Mouse (Mus musculus): Measurements from ENCODE around the gene Inka1. TPM values are rescaled to one million over a fixed set of nuclear protein-coding genes. Genes with fewer than 3 reads are reported as not detected.
A peak's percentile ranks its signal among the peaks of the same experiment; 100 is the strongest.

The Inka1 gene
- total RNA-seq, 2 experiments from 2014 or later = 10.3 to 10.6 TPM

- peak; percentile 30 to 44 for DNase-seq
Observed at GRCm38 (mm10) chr9:107983421-107983890, 2.2 kb downstream of the Inka1 start.

- DNase-seq = peak; percentile 64 to 68
Observed at GRCm38 (mm10) chr9:107982681-107983346, 2.9 kb downstream of the Inka1 start, which contains the start of gene Gm20661. TSS of gene Gm20661 (plus strand) at chr9:107983058.

DNA sequence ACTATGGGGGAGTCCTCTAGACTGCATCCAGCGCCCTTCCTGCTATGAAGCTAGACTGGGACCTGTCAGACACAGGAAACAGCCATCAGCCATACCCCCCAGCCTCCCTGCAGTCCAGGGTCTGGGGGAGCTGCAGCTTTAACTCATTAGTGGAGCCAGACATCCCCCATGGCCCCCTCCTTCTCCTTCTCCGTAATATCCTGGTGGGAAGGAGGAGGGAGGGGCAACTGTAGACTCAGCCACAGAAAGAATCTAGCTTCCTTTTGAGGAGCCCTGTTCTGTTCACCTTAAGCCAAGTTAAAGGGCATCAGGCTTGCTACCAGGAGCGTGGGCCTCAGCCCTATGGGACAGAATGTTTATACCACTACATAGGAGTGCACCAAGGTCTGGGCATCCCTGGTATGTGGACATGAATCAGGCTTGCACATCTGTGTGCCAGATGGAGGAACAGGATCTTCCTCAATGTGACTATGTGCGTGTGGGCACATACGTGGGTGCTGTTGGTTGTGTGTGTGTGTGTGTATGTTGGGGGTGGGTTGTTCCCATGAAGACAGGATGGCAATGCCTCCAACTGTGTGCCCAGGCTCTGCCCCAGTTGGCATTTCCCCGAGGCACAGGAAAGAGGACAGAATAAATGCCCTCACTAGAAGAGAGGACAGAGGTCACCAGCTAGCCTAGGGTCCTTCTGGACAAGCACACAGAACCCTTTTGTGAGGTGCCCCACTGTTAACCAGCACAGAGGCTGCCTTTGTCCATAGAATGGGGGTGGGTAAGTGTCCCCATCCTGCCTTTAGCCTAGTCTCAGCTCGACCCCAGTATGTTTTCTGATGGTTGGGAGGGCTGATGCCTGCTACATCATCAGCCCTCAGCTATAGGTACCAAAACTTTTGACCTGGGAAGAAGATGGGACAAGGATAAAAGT lies 3.7 kb downstream of the Inka1 start:
- DNase-seq = peak; percentile 52 to 58

- DNase-seq = no peak
Observed at GRCm38 (mm10) chr9:107978815-107979214, 6.9 kb downstream of the Inka1 start.

GRCm38 (mm10) chr9:107975399-107976386 lies 10.0 kb downstream of the Inka1 start, which contains the start of gene Uba7:
TSS of gene Uba7 (plus strand) at chr9:107975505.
- DNase-seq = no peak

- no peak for DNase-seq
Observed at GRCm38 (mm10) chr9:107974491-107975171, 11.0 kb downstream of the Inka1 start.

- DNase-seq = no peak
Observed at GRCm38 (mm10) chr9:107971690-107972541, 13.8 kb downstream of the Inka1 start.

- no peak for DNase-seq
Observed at GRCm38 (mm10) chr9:107970311-107970710, 15.4 kb downstream of the Inka1 start.

DNA sequence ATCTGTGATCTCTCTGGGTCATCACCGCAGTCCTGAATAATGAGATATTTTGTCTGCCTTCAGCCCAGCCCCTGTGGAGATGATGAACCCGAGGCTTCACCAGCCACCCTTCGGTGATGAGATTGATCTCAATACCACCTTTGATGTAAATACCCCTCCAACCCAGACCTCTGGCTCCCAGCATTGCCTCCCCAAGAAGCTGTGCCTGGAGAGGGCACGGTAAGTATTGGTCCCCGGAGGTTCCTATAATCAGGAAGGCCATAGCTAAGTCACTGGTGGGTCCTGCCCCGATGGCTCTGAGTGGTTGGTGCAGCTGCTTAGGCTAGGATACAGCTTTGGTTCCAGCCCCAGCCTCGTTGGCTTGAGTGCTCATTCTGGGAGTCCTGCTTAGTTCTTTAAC lies 17.1 kb downstream of the Inka1 start:
- DNase-seq = no peak

DNA sequence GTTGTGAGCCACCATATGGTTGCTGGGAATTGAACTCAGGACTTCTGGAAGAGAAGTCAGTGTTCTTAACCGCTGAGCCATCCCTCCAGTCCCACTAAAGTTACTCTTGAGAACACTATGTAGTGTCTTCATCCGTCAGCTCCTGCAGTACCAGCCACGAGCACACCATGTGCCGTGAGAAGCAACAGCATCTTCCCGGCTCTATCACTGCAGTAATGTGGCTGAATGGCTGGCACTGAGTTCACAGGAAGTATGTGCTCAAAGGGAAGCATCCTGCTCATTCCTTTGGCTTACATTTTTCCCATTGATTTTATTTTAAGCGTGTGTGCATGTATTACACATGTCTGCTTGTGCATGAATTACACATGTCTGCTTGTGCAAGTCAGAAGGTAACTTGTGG lies 18.2 kb downstream of the Inka1 start:
- DNase-seq = no peak

DNA sequence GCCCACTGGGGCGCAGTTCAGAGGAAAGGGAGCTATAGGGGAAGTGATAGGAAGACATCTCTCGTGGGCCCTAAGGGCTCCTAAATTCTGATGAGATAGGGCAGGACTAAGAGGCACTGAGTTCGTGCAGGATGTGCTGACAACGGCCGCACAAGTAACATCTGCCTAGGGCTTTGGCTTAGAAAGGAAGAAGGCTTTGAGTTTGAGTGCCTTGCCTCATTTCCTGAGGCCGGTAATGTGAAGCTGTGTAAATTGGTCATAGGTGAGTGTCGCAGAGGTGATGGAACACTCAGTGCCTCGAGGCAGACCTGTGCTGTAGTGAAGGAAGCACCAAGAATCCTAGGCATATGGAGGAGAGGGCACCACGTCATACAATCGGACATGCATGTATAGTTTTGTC lies 19.0 kb downstream of the Inka1 start:
- DNase-seq = no peak

DNA sequence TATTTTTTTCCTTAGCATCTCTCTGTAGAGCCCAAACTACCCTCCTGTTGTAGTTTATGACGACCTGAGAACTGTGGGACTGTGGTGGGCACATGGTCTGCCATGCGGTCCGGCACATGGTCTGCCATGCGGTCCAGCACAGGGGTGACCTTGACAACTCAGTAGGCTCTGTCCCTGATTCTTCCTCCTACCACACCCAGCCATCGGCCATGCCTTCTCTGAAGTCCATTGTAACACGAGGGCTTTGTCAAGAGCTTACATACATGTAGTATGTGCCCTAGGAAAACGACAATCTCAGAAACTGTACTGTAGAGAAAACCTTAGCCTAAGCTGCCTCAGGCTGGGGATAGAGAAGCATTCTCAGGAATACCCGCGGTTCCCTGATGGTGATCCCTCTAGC lies 21.0 kb downstream of the Inka1 start:
- DNase-seq = no peak

DNA sequence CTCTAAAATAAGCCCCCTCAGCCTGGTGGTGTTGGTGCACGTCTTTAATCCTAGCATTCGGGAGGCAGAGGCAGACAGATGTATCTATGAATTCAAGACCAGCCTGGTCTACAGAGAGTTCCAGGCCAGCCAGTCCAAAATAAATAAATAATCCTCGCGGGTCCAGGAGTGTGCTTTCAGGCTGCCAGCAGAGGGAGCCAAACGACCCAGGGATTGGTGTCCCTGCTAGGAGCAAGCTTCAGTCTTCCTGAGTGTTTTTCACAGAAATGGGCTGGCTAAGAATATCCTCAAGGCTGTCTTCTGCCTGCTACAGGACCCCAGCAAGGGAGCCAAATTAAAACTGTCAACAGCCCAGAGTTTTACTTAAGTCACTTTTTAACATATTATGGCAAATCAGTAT lies 22.0 kb downstream of the Inka1 start:
- DNase-seq = no peak

GRCm38 (mm10) chr9:107962916-107963315 lies 22.8 kb downstream of the Inka1 start:
- no peak for DNase-seq

DNA sequence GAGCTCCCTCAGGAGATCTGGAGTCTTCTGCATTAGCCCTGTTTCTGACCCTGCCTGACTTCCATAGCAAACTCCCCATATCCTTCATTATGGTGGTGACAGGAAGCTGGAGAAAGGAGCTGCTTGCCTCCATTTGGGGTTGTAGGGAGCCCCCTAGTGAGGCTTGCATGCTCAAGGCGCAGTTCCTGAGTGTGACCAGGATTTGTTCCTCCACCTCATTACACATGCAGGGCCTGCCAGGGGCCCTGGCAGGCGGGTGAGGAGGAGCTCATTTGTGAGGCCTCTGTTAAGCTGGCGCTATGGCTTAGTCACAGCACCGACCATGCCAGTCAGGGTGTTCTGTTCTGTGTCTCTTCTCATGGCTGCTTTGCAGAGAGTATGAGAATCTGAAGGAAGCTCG lies 23.8 kb downstream of the Inka1 start:
- DNase-seq = peak in 1 of 2 experiments; percentile 62

- DNase-seq = peak; percentile 72 to 79
Observed at GRCm38 (mm10) chr9:107961351-107961762, 24.3 kb downstream of the Inka1 start.

DNA sequence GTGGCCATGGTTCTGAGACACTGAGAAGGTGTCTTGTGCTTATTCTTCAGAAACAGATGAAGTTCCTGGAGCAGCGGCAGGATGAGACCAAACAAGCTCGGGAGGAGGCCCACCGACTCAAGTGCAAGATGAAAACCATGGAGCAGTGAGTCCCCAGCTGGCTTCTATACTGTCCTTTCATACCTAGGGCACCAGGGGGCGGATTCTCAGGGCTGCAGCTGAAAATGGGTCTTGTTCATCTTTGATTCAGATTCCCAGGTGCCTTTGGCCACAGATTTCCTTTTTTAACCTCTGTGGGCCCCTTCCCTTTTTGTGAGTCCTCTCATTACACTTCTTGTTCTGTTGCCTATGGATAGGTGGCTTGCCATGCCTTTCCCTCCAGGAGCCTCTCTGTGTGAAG lies 24.8 kb downstream of the Inka1 start:
- DNase-seq = no peak

DNA sequence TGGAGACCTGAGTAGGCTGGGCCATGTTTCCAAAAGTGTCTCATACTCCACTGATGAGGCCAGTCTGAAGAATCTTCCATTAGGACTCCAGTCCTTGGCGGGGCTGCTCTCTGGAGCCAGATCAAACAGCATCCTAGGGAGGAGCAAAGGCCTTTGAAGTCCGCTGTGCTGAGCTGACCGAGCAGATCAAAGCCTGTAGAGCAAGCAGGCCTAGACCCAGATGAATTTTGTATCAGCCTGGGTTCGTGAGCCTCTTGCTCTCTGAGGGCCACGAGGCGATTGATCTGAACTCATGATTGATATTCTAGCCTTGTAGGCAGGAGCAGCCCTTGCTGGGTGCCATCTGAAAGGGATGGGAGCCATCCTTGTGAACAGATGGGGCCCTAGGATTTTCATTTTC lies 25.8 kb downstream of the Inka1 start:
- no peak for DNase-seq

- DNase-seq = no peak
Observed at GRCm38 (mm10) chr9:107957141-107957540, 28.5 kb downstream of the Inka1 start.

GRCm38 (mm10) chr9:107955613-107956289 lies 29.9 kb downstream of the Inka1 start:
- DNase-seq = no peak

Measured in layer of hippocampus, postnatal 36 days (tissue).